Mouse (Mus musculus): ENCODE measurements around the gene H6pd. TPM values are rescaled to one million over a fixed set of nuclear protein-coding genes. Genes with fewer than 3 reads are reported as not detected.

H6pd gene
- total and polyA plus RNA-seq, 3 experiments = 6.9 to 10.8 TPM; not detected in 1

DNA sequence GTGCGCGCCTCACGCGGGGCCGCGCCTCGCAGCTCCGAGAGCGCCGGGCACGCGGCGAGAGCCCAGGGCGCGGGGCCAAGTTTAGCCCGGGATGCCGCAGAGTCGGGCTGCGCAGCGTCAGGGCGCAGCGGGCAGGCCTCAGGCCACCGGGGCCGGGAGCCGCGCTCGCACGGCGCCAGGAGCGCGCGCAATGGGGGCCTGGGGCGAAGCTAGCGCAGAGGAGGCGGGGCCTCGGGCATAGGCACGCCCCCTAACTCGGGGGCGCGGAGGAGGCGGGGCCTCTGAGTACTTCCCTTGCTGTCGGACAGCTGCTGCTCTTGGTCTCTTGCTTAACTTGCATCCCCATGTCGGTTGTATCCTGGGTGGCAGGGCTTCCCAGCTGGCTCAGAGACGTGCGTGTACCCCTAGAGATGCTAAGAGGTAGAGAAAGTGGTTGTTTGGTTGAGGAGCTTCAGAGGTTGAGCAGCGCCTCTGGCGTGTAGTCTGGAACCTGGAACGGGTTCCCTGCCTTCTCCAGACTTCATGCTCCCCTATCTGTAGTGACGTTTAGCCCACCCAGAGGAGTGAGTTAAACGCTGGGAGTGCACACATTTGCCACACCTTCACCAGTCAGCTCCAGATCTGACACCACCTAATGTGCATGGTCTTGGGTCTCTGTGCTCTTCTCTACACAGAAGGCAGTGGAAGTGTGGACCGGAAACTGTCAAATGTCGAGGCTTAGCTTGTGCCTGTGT, at the start of gene H6pd (continued):
- TF ChIP-seq POLR2A (IDR thresholded peaks at IDR 0.05; ENCODE audit: control insufficient read depth in 1 of 2, insufficient read depth in 1 of 2, low read depth in 1 of 2, low read length in 2 of 2, poor library complexity in 1 of 2) (peak; percentile 76 to 96), USF1 (IDR thresholded peaks at IDR 0.05; ENCODE audit: low read depth, low read length) (no peak), E2F4 (IDR thresholded peaks at IDR 0.05; ENCODE audit: borderline replicate concordance, low read depth, low read length) (peak; percentile 9; the same call in 1 of the 2 replicates), HCFC1 (IDR thresholded peaks at IDR 0.05; ENCODE audit: low read depth, low read length) (no peak)

DNA sequence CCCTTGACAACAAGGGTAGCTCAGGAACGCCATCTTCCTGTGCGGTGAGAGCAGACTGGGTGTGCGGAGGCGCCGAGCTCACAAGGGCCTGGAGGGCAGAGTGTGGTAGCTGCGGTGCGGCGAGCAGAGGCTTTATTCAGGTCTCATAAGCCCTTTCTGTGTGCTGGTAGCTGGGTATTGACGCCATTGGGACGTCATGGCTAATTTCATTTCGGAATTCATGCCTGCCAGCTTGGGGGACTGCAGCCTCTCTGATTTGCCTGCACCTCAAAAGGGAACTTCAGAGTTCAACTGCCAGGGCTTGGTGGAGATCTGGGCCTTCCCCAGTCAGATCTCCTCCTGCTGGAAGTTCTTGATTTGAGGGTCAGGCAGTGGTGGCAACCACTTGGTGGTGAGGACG, 48.9 kb upstream of the H6pd start:
- H3K9ac ChIP-seq (ENCODE audit: control insufficient read depth, low read depth, low read length, poor library complexity, severe bottlenecking) = no peak overlapping the region
- peaks cover 0 to 1% of the 10 kb centered on the region in 2 experiments; a peak in 2 of 4 replicates for H3K27me3 ChIP-seq (ENCODE audit: control insufficient read depth in 1 of 2, insufficient read depth in 2 of 2, low read length in 2 of 2)
- H3K9me3 ChIP-seq (replicated peaks; ENCODE audit: insufficient read depth, low read length) = no peaks in the 10 kb centered on the region
- H3K4me3 ChIP-seq (ENCODE audit: control insufficient read depth in 1 of 2, insufficient read depth in 1 of 2, low read depth in 2 of 2, low read length in 2 of 2) = no peak overlapping the region
- no peaks in the 10 kb centered on the region for H3K4me1 ChIP-seq (ENCODE audit: control insufficient read depth in 1 of 2, insufficient read depth in 2 of 2, low read length in 2 of 2)
- no peak overlapping the region for H3K27ac ChIP-seq (ENCODE audit: control insufficient read depth, low read depth, low read length)
- no peak for DNase-seq (ENCODE audit: low read depth, low spot score)
- no peak for TF ChIP-seq POLR2A (IDR thresholded peaks at IDR 0.05; ENCODE audit: control insufficient read depth in 1 of 2, insufficient read depth in 1 of 2, low read depth in 1 of 2, low read length in 2 of 2, poor library complexity in 1 of 2)
- no peaks in the 10 kb centered on the region for H3K79me2 ChIP-seq (ENCODE audit: control insufficient read depth, insufficient read depth, low read length, poor library complexity)
- H3K36me3 ChIP-seq (ENCODE audit: control insufficient read depth in 1 of 2, insufficient read depth in 2 of 2, low read length in 2 of 2) = no peaks in the 10 kb centered on the region

DNA sequence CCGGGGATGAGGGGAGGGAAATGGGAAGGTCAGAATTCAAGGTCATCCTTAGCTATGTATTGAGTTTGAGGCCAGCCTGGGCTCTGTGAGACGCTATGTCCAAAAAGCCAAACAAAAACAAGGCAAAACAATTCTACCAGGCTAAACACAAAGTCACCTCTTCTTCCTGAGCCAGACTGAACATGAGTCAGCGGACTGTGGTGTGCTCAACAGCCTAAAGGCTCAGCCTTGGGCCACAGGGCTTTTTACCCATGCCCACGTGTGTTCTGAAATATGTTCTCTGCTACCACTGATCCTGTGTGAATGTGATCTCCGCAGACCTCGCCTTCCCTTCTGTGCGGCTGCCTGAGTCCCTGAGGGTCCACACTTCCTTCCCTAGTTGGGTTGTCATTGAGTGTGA, 47.3 kb upstream of the H6pd start:
- TF ChIP-seq EP300 (IDR thresholded peaks at IDR 0.05; ENCODE audit: low read depth in 1 of 2, low read length in 2 of 2) = no peak
- TF ChIP-seq POLR2AphosphoS5 (IDR thresholded peaks at IDR 0.05; ENCODE audit: borderline replicate concordance, low read depth, low read length) = no peak
- TF ChIP-seq JUND (IDR thresholded peaks at IDR 0.05; ENCODE audit: low read depth, low read length) = no peak
- TF ChIP-seq ETS1 (IDR thresholded peaks at IDR 0.05; ENCODE audit: low read depth, low read length) = no peak
- TF ChIP-seq MAFK (IDR thresholded peaks at IDR 0.05; ENCODE audit: borderline replicate concordance, low read depth, low read length) = no peak
- TF ChIP-seq CHD1 (IDR thresholded peaks at IDR 0.05; ENCODE audit: low read depth, low read length) = no peak
- TF ChIP-seq MAX (IDR thresholded peaks at IDR 0.05; ENCODE audit: low read length) = no peak
- no peak for TF ChIP-seq GABPA (IDR thresholded peaks at IDR 0.05; ENCODE audit: low read depth, low read length)
- TF ChIP-seq MAZ (IDR thresholded peaks at IDR 0.05; ENCODE audit: low read depth, low read length) = no peak
- no peak for TF ChIP-seq NRF1 (IDR thresholded peaks at IDR 0.05; ENCODE audit: insufficient read depth, low read depth, low read length, poor library complexity, severe bottlenecking)
- no peak for TF ChIP-seq KAT2A (conservative IDR thresholded peaks at IDR 0.05; ENCODE audit: low read depth, low read length)
- TF ChIP-seq CTCF (IDR thresholded peaks at IDR 0.05 in 2 of 3, conservative IDR thresholded peaks at IDR 0.05 in 1 of 3; ENCODE audit: control insufficient read depth in 1 of 3, insufficient read depth in 1 of 3, low read depth in 2 of 3, low read length in 3 of 3, poor library complexity in 1 of 3, severe bottlenecking in 1 of 3) = no peak
- TF ChIP-seq TCF12 (IDR thresholded peaks at IDR 0.05; ENCODE audit: low read depth, low read length) = no peak
- no peak for TF ChIP-seq GATA1 (IDR thresholded peaks at IDR 0.05; ENCODE audit: low read depth, low read length)
- TF ChIP-seq TBP (IDR thresholded peaks at IDR 0.05; ENCODE audit: low read depth, low read length) = no peak
- TF ChIP-seq ELF1 (IDR thresholded peaks at IDR 0.05; ENCODE audit: low read depth, low read length) = no peak
- no peaks in the 10 kb centered on the region for H3K79me2 ChIP-seq (ENCODE audit: control insufficient read depth, insufficient read depth, low read length, poor library complexity)
- peaks cover 0 to 2% of the 10 kb centered on the region in 2 experiments; a peak in 2 of 4 replicates for H3K27me3 ChIP-seq (ENCODE audit: control insufficient read depth in 1 of 2, insufficient read depth in 2 of 2, low read length in 2 of 2)
- no peak overlapping the region for H3K9ac ChIP-seq (ENCODE audit: control insufficient read depth, low read depth, low read length, poor library complexity, severe bottlenecking)
- DNase-seq (ENCODE audit: low read depth, low spot score) = no peak
- no peak overlapping the region for H3K4me3 ChIP-seq (ENCODE audit: control insufficient read depth in 1 of 2, insufficient read depth in 1 of 2, low read depth in 2 of 2, low read length in 2 of 2)
- no peaks in the 10 kb centered on the region for H3K9me3 ChIP-seq (replicated peaks; ENCODE audit: insufficient read depth, low read length)
- no peak overlapping the region for H3K27ac ChIP-seq (ENCODE audit: control insufficient read depth, low read depth, low read length)
- H3K4me1 ChIP-seq (ENCODE audit: control insufficient read depth in 1 of 2, insufficient read depth in 2 of 2, low read length in 2 of 2) = no peaks in the 10 kb centered on the region
- H3K36me3 ChIP-seq (ENCODE audit: control insufficient read depth in 1 of 2, insufficient read depth in 2 of 2, low read length in 2 of 2) = no peaks in the 10 kb centered on the region
